27 mouse cellular contexts compared by ENCODE assay signal in the genomic region with DNA sequence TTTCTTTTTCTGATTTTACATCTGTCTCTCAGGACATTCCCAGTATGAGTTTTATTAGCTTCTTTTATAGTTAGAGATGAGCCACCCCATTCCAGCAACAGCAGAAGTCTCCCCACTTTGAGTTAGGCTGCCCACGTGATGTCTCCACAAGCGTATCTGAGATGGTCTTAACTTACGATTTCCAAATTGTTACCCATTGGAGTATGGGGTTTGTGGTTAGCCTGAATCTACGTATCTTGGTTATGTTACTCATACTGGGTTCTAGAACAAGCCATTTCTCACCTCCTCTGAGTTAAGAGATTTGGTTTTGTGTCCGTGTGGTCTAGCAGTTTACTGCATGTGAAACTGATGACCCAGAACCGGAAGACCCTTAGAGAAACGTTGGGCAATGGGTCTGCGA. TPM values are rescaled to one million over a fixed set of nuclear protein-coding genes. Genes with fewer than 3 reads are reported as not detected.
DNase-seq lines count a peak whose midpoint lies in the region; ATAC-seq and TF ChIP-seq lines count a peak whose summit lies in the region.
"Had no signal": no experiment of that assay in that cellular context is flagged by ENCODE, and none has a peak within 500 bp of the region (broad histone marks: within the 10 kb centered on the region; RNA-seq: fewer than 3 reads in every experiment).

No protein-coding gene starts in this region.

- no peak overlapping the region for H3K4me3 ChIP-seq in C2C12 (ENCODE audit: insufficient read depth, poor library complexity, severe bottlenecking)
- H3K4me3 ChIP-seq in forebrain, embryonic 14.5 days (ENCODE audit: low read depth, low read length), result no peak overlapping the region
- H3K4me3 ChIP-seq: embryonic facial prominence, embryonic 13.5 days; embryonic facial prominence, embryonic 15.5 days; erythroblast, embryonic 14.5 days; forebrain, embryonic 10.5 days; forebrain, embryonic 12.5 days; forebrain, embryonic 15.5 days had no signal

- DNase-seq in forebrain, embryonic 14.5 days (ENCODE audit: low spot score), result no peak
- DNase-seq in heart, adult 11 months, result no peak
- DNase-seq: adrenal gland, adult 2 months; adrenal gland, postnatal 10 days; adrenal gland, postnatal 25 days; cerebellum, adult 11 months; cerebellum, adult 18-20 months; cerebellum, adult 8-10 months; cerebellum, adult 9-11 months; cerebellum, postnatal 14 days; cerebellum, postnatal 36 days; embryo, embryonic 11 days; forebrain, postnatal 0 days had no signal

- no peak overlapping the region for H3ac ChIP-seq in C2C12 (ENCODE audit: control insufficient read depth, insufficient read length, low read depth)

- no peak for TF ChIP-seq CTCF in C2C12 (IDR thresholded peaks at IDR 0.05; ENCODE audit: control insufficient read depth, insufficient read depth, insufficient read length)

- H3K27me3 ChIP-seq in C2C12 (ENCODE audit: control insufficient read depth, insufficient read depth, insufficient read length), result no peaks in the 10 kb centered on the region
- H3K27me3 ChIP-seq in forebrain, embryonic 14.5 days (replicated peaks; ENCODE audit: control insufficient read depth, insufficient read depth, low read length), result no peaks in the 10 kb centered on the region
- H3K27me3 ChIP-seq: embryonic facial prominence, embryonic 13.5 days; embryonic facial prominence, embryonic 15.5 days; forebrain, embryonic 12.5 days; forebrain, embryonic 15.5 days had no signal

- no peaks in the 10 kb centered on the region for H3K36me3 ChIP-seq in C2C12 (ENCODE audit: control insufficient read depth, insufficient read depth)
- H3K36me3 ChIP-seq in forebrain, embryonic 14.5 days (ENCODE audit: control insufficient read depth, insufficient read depth, low read length), result no peaks in the 10 kb centered on the region
- H3K36me3 ChIP-seq: embryonic facial prominence, embryonic 13.5 days; embryonic facial prominence, embryonic 15.5 days; forebrain, embryonic 10.5 days; forebrain, embryonic 12.5 days; forebrain, embryonic 15.5 days had no signal

- no peaks in the 10 kb centered on the region for H3K79me2 ChIP-seq in C2C12 (ENCODE audit: control insufficient read depth, insufficient read depth)

- no peak overlapping the region for H3K4me2 ChIP-seq in forebrain, embryonic 14.5 days (ENCODE audit: low read length)
- H3K4me2 ChIP-seq: embryonic facial prominence, embryonic 13.5 days; embryonic facial prominence, embryonic 15.5 days; forebrain, embryonic 12.5 days; forebrain, embryonic 15.5 days had no signal

- peak; percentile 43 for ATAC-seq in granulocyte monocyte progenitor cell, adult 5-6 weeks (replicated peaks; ENCODE audit: poor library complexity, severe bottlenecking)
- ATAC-seq in megakaryocyte, adult 5-6 weeks (ENCODE audit: poor library complexity, severe bottlenecking), result 0 out of 2 replicates have a peak, but pooled peaks have one; percentile 17
- no peak for ATAC-seq in forebrain, embryonic 14.5 days
- ATAC-seq: forebrain, embryonic 15.5 days; forebrain, postnatal 0 days had no signal

- no peaks in the 10 kb centered on the region for H3K79me3 ChIP-seq in C2C12 (ENCODE audit: low read depth)

- H3K9me3 ChIP-seq in forebrain, embryonic 14.5 days (replicated peaks; ENCODE audit: control insufficient read depth, low read length), result no peaks in the 10 kb centered on the region
- H3K9me3 ChIP-seq: embryonic facial prominence, embryonic 13.5 days; embryonic facial prominence, embryonic 15.5 days; forebrain, embryonic 12.5 days; forebrain, embryonic 15.5 days had no signal

- H3K4me1 ChIP-seq in forebrain, embryonic 14.5 days (ENCODE audit: control insufficient read depth, insufficient read depth, low read length), result no peaks in the 10 kb centered on the region
- H3K4me1 ChIP-seq: embryonic facial prominence, embryonic 15.5 days; forebrain, embryonic 10.5 days; forebrain, embryonic 12.5 days had no signal

- no peak overlapping the region for H3K9ac ChIP-seq in forebrain, embryonic 14.5 days (ENCODE audit: low read length)
- H3K9ac ChIP-seq: embryonic facial prominence, embryonic 13.5 days; embryonic facial prominence, embryonic 15.5 days; forebrain, embryonic 12.5 days; forebrain, embryonic 15.5 days; forebrain, postnatal 0 days had no signal

- no peak overlapping the region for H3K27ac ChIP-seq in forebrain, embryonic 14.5 days (ENCODE audit: low read depth, low read length)
- H3K27ac ChIP-seq: embryonic facial prominence, embryonic 13.5 days; embryonic facial prominence, embryonic 15.5 days; forebrain, embryonic 10.5 days; forebrain, embryonic 12.5 days; forebrain, embryonic 15.5 days had no signal

- WGBS in forebrain, embryonic 14.5 days, result 92% methylated on average over 8 of the region's 8 CpGs

TF ChIP-seq in C2C12, 6 proteins besides CTCF, POLR2A, EP300 and RAD21:
- TF ChIP-seq MYOG (IDR thresholded peaks at IDR 0.05; ENCODE audit: control insufficient read depth, extremely low read depth, insufficient read length) (no peak), USF1 (IDR thresholded peaks at IDR 0.05; ENCODE audit: low read depth) (peak; percentile 49)
TF ChIP-seq in C2C12: peak in this region for 1.

RNA-seq across cellular contexts. Expression of a gene that starts 37.6 kb away (rescaled TPM):
- polyA plus RNA-seq in C2C12 (2012; fragmentation: generic; extraction: Trizol), result 0.04 TPM
- total RNA-seq in granulocyte monocyte progenitor cell, adult 5-6 weeks (2014; fragmentation: Nextera tagmentation), result not detected in 2 replicates
- total RNA-seq in granulocyte monocyte progenitor cell, adult 5-6 weeks (2017), result not detected in 2 replicates
- total RNA-seq in megakaryocyte, adult 5-6 weeks (2015), result not detected in 2 replicates
- total RNA-seq in megakaryocyte, adult 5-6 weeks (2017), result not detected in 2 replicates
- polyA plus RNA-seq in forebrain, embryonic 14.5 days (2014; fragmentation: Nextera tagmentation; extraction: Ambion mirVana), result not detected in 2 replicates
- total RNA-seq: adrenal gland, adult 2 months; adrenal gland, postnatal 10 days; adrenal gland, postnatal 25 days; adrenal gland, postnatal 4 days; common myeloid progenitor, adult 5-6 weeks; ES-E14; forebrain, postnatal 0 days; MEL had no signal
- polyA plus RNA-seq: adrenal gland, adult 2 months; embryonic facial prominence, embryonic 11.5 days; embryonic facial prominence, embryonic 13.5 days; embryonic facial prominence, embryonic 15.5 days; erythroblast, embryonic 14.5 days; forebrain, embryonic 10.5 days; forebrain, embryonic 12.5 days; forebrain, embryonic 15.5 days; forebrain, postnatal 0 days had no signal
